Mouse (Mus musculus): Measurements from ENCODE around the gene Spesp1.

The Spesp1 gene

DNA sequence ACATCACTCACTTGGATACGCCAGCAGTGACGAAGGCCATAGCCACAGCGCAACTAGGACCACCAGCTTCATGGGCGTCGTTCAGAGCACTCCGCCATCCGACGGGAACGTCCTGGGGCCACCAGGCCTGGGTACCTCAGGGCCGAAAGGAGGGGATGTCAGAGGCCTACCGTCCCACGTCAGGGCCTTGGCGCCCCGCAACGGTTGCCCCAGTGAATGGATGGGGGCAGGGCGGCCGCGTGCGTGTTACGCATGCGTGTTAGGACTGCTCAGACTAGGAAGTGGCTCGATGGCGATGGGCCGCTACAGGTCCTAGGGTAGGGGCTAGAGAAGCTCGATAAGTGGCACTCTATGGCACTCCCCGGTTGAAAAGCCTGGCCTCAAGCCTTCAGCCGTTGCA is at the start of gene Spesp1:
Gene Spesp1 (minus strand): TSS at position 218 of the 400 bp plus-strand sequence.
- DNase-seq = no peak

DNA sequence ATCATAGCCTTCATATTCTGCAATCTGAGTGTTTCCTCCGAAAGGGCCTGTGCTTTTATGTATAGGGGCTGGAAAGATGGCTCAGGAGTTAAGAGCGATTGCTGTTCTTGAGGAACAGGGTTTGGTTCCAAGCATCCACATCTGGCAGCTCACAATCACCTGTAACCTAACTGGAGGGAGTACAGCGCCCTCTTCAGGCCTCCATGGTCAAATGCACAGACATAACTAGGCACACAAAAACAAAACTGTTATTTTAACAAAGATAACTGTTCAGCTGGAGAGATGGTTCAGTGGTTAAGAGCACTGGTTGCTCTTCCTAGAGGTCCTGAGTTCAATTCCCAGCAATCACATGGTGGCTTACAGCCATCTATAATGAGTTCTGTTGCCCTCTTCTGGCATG is 44.0 kb upstream of the Spesp1 start:
- DNase-seq = no peak

DNA sequence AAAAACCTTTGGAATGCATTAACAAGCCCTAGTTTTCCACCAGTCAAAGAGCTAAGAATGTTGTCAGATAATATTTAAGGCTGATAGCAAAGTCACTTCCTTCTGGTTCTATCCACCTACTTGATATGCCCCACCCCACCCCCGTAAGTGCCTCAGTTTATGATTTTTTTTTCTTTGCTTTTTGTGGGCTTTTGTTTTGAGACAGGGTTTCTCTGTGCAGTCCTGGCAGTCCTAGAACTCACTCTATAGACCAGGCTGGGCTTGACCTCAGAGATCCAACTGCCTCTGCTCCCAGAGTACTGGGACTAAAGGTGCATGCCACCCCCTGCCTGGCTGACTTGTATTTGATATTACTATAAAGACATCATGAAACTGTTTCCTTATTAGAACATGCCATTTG is 41.8 kb upstream of the Spesp1 start:
- no peak for DNase-seq

DNA sequence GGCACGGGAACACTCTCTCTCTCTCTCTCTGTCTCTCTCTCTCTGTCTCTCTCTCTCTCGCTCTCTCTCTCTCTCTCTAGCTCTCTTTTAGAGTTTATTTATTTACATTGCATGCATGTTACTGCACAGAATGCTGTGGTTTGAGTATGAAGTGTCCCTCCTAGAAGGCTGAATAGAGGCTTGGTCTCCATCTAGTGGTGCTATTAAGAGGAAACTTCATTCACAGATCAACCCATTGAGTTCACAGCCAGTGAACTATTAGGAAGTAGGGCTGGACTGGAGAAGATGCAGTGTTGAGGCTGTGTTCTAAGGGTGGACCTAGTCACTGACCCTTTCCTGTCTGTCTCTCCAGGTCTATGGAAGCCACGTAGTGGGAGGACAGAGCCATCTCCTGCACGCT is 36.7 kb upstream of the Spesp1 start:
- no peak for DNase-seq

DNA sequence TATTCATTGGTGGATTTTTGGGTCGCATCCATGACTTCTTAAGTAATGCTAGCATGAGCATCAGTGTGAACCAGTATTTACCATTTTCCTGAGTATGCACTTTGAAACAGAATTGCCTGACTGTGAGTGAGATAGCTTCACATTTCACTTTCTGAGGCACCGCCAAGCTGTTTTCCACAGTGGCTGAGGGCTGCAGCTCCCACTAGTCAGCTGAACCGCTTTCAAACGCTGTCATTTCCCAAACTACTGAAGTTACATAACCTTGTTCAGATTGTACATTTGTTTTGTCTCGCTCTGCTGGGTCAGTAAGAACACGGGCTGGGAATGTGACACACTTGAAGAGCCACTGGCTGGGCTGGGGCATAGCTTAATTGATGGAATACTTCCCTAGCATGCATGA is 33.5 kb upstream of the Spesp1 start:
- DNase-seq = peak in 1 of 2 experiments; percentile 10

DNA sequence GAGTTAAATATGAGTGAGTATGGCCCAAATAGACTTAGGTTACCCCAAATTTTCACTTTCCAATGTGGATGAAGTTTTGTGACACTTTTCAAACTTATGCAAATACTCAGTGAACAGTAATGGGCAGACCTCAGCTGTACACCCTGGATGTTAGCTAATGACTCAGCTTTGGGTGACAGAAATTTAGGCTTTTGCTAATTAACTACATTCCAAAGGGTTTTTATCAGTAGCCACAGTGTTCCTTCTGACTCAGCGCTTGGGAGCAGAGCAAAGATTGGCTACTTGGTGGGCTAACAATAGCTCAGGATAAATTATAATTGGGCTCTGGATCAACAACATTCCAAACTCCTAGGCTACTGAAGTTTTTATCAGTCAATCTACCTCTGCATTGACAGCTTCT is 14.9 kb upstream of the Spesp1 start:
- no peak for DNase-seq

DNA sequence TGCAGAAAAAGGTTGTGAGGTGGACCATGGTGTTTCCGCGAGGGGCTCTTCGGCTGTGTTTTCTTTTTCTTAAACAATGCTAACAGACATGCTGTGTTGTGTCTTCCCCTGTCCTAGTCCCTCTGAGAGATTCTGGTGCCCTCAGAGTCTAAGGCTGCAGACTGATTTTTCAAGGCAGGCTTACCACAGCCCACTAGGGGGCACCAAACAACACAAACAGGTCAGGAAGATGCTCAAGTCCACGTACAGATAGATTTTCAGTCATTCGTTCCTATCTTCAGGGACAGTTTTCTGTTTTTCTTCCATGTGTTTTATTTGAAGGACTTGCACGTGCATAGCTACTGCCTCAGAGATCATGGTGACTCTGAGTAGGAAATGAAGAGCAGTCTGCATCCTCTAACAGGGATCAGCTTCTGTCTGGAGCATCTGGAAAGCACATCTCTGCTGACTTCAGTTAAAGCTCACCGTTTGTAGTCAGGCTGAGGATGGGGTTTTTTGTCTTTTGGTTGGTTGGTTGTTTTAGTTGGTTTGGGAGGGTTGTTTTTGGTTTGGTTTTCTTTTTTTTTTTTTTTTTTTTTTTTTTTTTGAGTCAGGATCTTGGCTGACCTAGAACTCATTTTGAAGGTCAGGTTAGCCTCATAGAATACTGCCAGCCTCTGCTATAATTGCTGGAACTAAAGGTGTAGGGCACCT is 13.1 kb upstream of the Spesp1 start:
- DNase-seq = peak; percentile 57 to 83

DNA sequence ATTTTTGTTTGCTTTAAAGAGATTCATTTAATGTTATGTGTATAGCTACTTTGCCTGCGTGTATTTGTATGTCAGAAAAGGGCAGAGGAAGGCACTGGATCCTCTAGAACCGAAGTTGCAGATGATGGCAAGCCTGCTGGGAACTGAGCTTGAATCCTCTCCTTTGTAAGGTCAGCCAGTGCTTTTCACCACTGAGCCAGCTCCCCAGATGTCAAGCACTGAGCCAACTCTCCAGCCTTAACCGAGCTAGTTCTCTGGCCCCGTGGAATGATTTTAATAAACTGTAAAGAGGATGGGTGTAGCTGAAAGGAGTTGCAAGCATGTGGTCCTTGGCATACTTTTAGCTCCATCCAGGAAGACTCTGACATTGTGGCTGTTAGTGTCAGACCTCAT is 5.6 kb upstream of the Spesp1 start:
- no peak for DNase-seq

DNA sequence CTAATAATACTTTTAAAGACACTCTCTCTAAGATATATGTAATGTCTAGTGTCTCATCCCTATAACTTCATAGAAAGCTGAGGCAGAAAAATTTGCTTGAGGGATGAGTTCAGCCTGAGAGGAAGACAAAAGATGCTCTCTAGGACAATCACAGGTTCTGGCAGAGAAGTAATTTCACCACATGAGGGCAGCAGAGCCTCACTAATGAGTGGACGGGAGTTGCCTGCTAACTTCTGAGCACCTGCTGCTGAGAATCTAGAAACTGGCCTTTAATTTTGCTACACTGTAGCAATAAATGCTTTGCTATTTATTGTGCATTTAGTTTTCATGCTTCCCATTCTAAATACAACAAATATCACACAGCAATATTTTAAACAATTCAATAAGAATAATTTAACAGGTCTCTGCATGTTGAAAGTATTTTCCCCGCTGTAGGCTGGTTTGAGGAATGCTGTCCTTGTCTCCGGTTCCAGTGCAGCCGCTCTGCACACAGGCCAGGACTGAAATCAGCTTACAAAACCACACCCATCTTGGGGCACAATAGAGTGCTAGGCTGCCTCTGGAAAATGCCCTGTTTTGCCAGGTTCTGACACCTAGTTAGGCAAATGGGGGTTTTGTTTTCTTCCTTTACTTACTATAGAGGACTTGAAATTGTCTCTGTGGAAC is 5.1 kb upstream of the Spesp1 start:
- peak; percentile 38 to 75 for DNase-seq

DNA sequence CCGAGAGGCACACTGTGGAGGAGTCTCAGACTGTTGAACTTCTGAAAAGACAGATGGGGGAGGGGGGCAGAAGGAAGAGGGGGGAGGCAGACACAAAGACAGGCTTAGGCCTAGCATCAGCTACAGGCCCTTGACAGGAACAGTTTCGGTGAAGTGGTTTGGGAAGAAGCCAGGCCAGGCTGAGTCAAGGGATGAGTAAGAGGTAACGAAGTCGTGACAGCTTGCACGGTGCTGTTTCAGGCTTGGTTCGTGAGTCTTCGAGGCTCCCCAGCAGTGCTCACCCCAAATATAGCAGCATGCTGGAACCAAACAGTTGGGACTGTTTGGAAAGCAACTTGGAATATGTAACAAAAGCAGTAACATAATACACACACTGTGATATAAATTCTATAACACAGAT is 2.3 kb upstream of the Spesp1 start:
- no peak for DNase-seq

DNA sequence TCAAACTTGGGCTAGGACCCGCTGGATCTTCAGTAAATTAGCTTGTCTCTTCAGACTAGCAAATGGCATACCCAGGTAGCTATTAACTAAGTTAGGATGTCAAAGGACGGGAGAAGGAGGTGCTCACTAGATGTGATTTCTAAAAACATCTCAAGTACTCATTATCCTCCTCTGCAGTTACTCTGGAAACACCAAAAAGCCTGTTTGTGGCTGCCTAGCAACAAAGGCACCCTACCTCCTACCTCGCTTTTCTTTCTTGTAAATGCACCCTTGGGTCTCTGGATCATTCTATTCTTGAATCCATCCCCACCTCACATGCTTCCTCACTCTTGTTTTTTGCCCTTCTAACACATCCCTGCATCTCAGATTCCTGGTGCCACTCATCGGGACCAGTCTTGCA is 5.1 kb downstream of the Spesp1 start:
- DNase-seq = no peak

- DNase-seq = no peak
Measured at GRCm38 (mm10) chr9:62270775-62271399, 11.1 kb downstream of the Spesp1 start.

DNA sequence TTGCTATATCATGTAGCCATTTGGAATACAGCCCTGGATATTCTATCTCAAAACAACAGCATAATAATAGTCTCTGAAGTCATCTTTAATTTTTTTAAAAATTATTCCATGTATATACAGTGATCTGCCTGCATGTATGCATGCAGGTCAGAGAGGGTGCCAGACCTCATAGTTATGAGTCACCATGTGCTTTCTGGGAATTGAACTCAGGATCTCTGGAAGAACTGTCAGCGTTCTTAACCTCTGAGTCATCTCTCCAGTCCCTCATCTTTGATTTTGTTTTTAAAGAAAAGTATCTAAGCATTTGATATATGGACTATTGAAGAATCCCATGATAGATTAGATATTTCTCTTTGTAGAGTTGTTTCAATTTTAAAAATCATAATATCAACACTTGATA is 12.8 kb downstream of the Spesp1 start:
- DNase-seq = no peak

- DNase-seq = no peak
Measured at GRCm38 (mm10) chr9:62265278-62265677, 16.7 kb downstream of the Spesp1 start.

- no peak for DNase-seq
Measured at GRCm38 (mm10) chr9:62263652-62264051, 18.4 kb downstream of the Spesp1 start.

GRCm38 (mm10) chr9:62261406-62261805 is 20.6 kb downstream of the Spesp1 start:
- no peak for DNase-seq

- no peak for DNase-seq
Measured at GRCm38 (mm10) chr9:62261006-62261405, 21.0 kb downstream of the Spesp1 start.

GRCm38 (mm10) chr9:62258005-62258404 is 24.0 kb downstream of the Spesp1 start:
- DNase-seq = no peak

- no peak for DNase-seq
Measured at GRCm38 (mm10) chr9:62255896-62256576, 26.0 kb downstream of the Spesp1 start.

GRCm38 (mm10) chr9:62253736-62254443 is 28.1 kb downstream of the Spesp1 start:
- no peak for DNase-seq

DNA sequence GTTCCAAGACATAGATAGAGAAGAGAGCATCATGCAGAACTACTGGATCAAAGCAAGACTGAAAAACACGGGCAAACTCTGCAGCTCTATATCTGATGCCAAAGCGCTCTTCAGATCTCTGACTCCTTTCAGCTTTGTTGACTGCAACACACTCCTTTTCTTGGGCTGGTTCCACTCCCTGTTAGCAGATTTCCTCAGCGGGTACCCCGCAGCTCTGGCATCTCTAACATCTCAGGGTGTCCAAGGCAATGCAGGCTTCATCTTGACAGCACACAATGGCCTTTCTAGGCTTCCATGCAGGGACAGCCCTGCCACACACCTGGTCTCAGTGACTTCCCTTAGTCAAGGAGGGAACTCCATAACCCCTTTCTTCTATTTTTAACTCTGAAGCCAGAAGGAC is 31.7 kb downstream of the Spesp1 start:
- no peak for DNase-seq

- DNase-seq = no peak
Measured at GRCm38 (mm10) chr9:62246380-62246942, 35.5 kb downstream of the Spesp1 start.
